Mouse (Mus musculus): ENCODE measurements around the gene Fam207a.
A peak's percentile ranks its signal among the peaks of the same experiment; 100 is the strongest.

Gene Fam207a

GRCm38 (mm10) chr10:77531026-77532019 is 15.7 kb upstream of the Fam207a start:
- no peak for DNase-seq (ENCODE audit: low spot score)

DNA sequence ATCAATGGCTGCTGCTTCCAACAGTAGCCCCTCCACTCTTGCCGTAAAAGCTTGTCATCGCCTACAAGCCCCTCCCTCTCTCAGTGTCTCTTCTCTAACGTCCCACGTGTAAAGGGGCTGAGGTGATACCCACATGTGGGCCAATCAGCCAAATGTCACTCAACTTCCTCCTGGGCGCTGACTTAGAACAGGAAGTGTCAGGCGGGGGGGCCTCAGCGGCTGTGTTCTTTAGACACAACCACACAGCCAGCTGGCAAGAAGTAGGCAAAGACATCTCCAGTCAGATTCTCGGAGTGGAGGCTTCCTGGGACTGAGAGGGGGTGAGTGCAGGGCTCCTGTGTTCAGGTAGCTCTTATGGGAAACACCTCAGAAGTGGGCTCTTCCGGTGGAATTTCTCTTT is 14.6 kb upstream of the Fam207a start, which contains the start of gene Itgb2:
Gene Itgb2, plus strand, starts transcription at position 113 of the 400 bp plus-strand sequence.
- DNase-seq (ENCODE audit: low spot score): no peak

- DNase-seq (ENCODE audit: low spot score): no peak
These were observed 13.0 kb upstream of the Fam207a start for GRCm38 (mm10) chr10:77528634-77529033.

GRCm38 (mm10) chr10:77526488-77526887 is 10.9 kb upstream of the Fam207a start:
- DNase-seq (ENCODE audit: low spot score): no peak

DNA sequence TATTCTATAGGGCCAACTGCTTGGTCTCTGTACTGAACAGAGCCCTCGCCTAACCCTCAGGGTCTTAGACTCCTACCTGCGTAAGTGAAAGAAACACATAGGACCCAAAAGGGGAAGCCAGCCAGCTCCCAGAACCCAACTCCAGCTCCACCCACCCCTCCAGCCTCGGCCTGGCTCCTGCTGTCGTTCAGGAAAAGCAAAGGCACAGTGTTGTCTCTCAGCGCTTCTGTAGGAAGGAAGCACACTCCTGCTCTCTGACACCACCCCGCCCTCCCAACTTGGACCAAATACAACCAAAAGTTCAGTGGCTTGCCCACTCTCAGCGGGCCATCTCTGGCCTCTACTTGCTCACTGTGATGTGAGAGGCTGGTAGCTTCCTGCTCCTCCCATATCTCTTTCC is 7.7 kb upstream of the Fam207a start:
- DNase-seq (ENCODE audit: low spot score): no peak

GRCm38 (mm10) chr10:77522746-77523145 is 7.2 kb upstream of the Fam207a start:
- no peak for DNase-seq (ENCODE audit: low spot score)

- DNase-seq (ENCODE audit: low spot score): no peak
These were observed 6.6 kb upstream of the Fam207a start for GRCm38 (mm10) chr10:77522021-77522731.

GRCm38 (mm10) chr10:77520497-77520896 is 4.9 kb upstream of the Fam207a start:
- DNase-seq (ENCODE audit: low spot score): no peak

GRCm38 (mm10) chr10:77519191-77519590 is 3.6 kb upstream of the Fam207a start:
- DNase-seq (ENCODE audit: low spot score): no peak

- no peak for DNase-seq (ENCODE audit: low spot score)
These were observed 2.2 kb upstream of the Fam207a start for GRCm38 (mm10) chr10:77517801-77518200.

GRCm38 (mm10) chr10:77517066-77517620 is 1.6 kb upstream of the Fam207a start:
- DNase-seq (ENCODE audit: low spot score): peak; percentile 33

DNA sequence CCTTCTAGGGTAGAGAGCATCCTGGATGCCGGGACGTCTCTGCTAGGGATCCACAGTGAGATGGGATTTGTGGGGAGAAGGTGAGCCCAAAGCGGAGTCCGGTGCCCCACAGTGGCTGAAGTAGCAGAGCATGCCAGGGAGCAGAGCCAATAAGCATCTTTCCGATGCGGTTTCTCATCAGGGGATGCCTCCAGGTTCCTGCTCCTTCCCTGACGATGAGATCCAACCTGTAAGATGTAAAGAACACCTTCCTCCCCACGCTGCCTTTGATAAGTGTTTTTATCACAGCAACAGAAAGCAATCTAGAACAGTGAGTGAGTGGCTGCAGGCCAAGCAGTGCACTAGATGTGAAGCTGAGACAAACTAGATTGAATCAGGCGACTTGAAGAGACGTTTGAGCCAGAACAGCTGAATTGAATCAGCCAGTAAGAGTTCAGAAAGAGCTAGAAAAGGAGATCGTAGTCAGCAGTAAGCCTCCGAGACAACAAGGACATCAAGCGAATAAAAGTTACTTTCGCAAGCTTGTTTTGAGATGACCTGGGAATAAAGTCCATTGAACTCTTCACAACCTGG is 880 bp upstream of the Fam207a start:
- no peak for DNase-seq (ENCODE audit: low spot score)

GRCm38 (mm10) chr10:77510225-77510982 is 5.2 kb downstream of the Fam207a start:
- no peak for DNase-seq (ENCODE audit: low spot score)

GRCm38 (mm10) chr10:77509403-77510187 is 6.0 kb downstream of the Fam207a start:
- peak; percentile 80 for DNase-seq (ENCODE audit: low spot score)

- DNase-seq (ENCODE audit: low spot score): no peak
These were observed 6.8 kb downstream of the Fam207a start for GRCm38 (mm10) chr10:77508744-77509143.

GRCm38 (mm10) chr10:77507779-77508178 is 7.8 kb downstream of the Fam207a start:
- no peak for DNase-seq (ENCODE audit: low spot score)

DNA sequence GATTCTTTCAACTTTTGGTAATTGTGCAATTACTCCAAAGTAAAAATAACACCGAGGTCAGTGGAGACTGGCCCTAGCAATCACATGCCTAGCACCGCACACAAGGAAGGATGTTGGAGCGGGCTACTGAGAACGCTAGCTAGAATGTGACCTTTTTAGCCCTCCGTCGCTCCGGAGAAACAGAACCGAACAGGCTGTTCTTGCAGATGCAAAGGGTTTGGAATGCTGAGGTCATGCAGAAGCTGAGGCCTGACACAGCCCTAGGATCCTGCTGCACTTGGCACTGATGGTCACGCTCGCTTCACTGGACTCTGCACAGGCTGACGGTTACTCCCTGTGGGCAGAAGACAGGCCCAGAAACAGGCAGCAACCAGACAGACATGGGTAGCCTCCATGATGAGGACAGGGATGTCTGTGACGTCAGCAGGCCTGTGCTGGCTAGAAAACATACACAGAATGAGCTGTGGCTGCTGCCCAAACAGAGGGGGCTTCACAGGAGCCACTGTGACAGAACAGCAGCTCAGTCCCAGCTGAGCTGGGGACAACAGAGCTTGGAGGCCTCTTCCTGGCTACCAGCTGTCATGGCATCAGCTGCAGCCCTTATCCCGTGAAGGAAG is 8.5 kb downstream of the Fam207a start:
- no peak for DNase-seq (ENCODE audit: low spot score)

- no peak for DNase-seq (ENCODE audit: low spot score)
These were observed 9.1 kb downstream of the Fam207a start for GRCm38 (mm10) chr10:77506526-77506925.

DNA sequence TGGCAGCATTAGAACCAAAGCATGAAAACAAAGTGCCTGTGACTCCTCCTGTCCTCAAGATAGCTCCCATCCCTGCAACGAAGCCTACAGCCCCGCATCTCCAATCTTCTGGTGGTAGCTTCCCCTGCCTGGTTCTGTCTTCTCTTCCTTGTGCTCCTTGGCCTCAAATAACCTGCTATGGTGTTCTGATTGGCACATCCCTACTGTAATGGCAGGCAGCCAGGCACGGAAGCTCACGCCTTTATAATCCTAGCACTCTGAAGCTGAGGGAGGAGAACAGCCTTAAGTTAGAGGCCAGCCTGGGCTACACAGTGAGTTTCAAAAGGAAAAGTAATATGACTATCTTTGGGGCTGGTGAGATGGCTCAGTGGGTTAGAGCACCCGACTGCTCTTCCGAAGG is 11.4 kb downstream of the Fam207a start:
- no peak for DNase-seq (ENCODE audit: low spot score)
